Mouse (Mus musculus) heart, postnatal 4 days (tissue): ENCODE results near the gene Syt11. TPM values are rescaled to one million over a fixed set of nuclear protein-coding genes. Genes with fewer than 3 reads are reported as not detected.
"Not testable (repeated sequence)": the region's sequence is repeated elsewhere in the genome, so short reads cannot be mapped to it uniquely, and the experiment has no call there.

Experiments used
- DNase-seq: peaks from one replicate; pipeline ENCODE4 v3.0.0; 2021
- total RNA-seq, 2 experiments: library from RNA; stranded (reverse); gene quantifications; 2 replicates each; pipeline ENCODE4 v1.2.3; 2021

Syt11 gene
- total RNA-seq, 2 experiments from 2014 or later = 5.0 to 7.1 TPM

- DNase-seq = peak; percentile 75
Measured at GRCm38 (mm10) chr3:88719098-88719497, 55.9 kb downstream of the Syt11 start.

GRCm38 (mm10) chr3:88717831-88718230 lies 57.1 kb downstream of the Syt11 start:
- DNase-seq = no peak

DNA sequence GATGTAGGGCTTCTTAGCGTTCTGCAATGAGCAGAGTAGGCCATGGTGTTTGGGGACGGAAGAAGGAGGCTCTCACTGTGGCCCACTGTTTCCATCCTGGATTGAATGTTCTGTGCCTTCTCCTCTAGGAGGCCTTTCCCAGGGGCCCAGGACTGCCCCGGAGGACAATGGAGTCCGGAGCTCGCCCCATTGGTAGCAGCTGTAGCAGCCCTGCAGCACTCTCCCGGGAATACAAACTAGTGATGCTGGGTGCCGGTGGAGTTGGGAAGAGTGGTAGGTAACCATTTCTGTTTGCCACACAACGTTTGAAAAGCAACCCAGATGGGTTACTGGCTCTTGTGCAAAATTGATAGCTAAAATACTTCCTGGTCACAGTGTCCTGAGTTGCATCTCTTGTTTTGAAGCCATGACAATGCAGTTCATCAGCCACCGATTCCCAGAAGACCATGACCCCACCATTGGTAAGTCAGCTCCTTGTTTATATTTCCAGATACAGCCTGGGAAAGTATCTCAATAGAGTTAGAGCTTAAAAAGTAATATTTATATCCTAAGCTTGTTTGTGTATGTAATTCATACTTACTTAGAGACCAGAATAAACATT lies 57.7 kb downstream of the Syt11 start:
- peak; percentile 49 for DNase-seq

DNA sequence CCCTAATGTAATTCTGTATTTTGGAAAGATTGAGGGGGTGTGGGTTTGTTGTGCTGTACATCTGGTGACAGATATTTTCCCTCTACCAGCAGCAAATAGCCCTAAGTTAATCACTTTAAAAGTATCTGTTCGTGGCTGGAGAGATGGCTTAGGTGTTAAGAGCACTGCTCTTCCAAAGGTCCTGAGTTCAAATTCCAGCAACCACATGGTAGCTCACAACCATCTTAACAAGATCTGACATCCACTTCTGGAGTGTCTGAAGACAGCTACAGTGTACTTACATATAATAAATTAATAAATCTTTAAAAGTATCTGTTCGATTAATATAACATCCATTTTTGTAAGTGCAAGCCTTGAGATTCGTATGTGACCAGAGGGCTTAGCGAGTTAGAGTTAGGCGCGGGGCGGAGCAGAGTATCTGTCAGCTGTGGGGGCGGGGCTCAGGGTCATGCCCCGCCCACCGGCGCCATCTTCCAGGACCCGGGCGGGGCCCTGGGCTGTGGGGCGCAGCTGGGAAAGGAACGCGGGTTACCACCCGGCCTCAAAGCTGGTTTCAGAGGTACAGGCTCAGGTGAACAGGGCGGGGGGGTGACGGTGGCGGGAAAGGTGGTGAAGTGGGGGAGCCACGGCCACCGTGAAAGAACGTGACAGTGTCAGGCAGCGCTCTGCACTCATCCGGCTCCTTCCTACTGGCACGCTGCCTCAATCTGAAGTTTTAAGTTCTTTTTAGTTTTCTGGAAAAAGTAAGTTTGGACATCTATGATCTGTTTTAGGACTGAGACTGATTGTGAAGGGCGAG lies 58.4 kb downstream of the Syt11 start, which contains the start of gene Rit1:
Gene Rit1, plus strand, starts transcription at position 440 of the 799 bp plus-strand sequence.
- peak; percentile 90 for DNase-seq

DNA sequence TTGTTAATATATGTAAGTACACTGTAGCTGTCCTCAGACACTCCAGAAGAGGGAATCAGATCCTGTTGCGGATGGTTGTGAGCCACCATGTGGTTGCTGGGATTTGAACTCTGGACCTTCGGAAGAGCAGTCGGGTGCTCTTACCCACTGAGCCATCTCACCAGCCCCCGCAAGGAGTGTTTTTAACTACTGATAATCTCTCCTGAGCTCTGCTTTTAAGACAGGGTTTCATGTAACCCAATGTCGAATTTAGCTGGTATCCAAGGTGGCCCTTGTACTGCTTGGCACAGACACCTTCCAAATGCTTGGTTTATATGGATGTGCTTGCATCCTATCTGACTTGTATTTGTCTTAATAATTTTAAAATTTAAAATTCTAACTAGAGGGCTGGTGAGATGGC lies 59.2 kb downstream of the Syt11 start:
- not testable (repeated sequence) for DNase-seq

DNA sequence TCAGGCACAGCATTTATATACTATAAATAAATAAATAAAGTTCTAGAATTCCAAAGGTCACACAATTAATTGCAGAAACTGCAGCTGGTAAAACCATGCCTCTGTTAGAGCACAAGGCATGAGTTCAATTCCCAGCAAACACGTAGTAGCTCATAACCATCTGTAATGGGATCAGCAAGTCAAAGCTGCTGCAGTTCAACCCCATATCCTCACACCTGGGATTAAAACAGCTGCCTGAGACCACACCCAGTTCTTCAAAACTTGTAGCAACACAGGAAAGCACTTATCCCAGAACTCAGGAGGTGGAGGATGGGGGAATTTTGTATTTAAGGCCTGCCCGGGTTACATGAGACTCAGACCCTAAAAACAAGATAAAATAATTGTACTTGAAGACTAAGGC lies 60.2 kb downstream of the Syt11 start:
- DNase-seq = no peak

DNA sequence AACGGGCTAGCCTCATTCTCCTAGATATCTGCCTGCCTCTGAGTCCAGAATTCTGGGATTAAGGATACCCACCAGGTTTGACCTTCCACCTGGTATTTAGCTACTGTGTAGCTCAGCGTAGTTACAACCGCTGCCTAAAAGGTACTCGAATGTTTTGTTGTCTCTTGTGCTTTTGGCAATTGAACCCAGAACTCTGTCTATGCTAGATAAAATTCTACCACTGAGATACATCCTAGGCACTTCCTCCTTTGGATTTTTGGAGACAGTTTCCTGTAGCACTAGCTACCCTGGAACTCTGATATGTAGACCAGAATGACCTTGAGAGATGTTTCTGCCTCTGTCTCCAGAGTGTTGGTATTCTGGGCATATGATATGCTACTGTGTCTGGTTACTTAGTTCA lies 61.3 kb downstream of the Syt11 start:
- DNase-seq = no peak

- DNase-seq = no peak
Measured at GRCm38 (mm10) chr3:88701222-88701621, 73.7 kb downstream of the Syt11 start.

DNA sequence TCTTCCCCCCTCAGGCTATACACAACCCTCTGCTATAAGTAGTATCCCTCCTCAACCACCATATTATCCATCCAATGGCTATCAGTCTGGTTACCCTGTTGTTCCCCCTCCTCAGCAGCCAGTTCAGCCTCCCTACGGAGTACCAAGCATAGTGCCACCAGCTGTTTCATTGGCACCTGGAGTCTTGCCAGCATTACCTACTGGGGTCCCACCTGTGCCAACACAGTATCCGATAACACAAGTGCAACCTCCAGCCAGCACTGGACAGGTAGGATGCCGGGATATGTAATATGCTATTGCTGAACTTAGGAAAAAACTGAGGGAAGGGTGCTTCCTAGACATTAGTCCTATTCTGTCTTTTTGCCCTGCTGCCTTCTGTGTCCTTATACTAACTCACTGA lies 74.7 kb downstream of the Syt11 start:
- DNase-seq = no peak

GRCm38 (mm10) chr3:88698834-88699233 lies 76.1 kb downstream of the Syt11 start:
- no peak for DNase-seq

DNA sequence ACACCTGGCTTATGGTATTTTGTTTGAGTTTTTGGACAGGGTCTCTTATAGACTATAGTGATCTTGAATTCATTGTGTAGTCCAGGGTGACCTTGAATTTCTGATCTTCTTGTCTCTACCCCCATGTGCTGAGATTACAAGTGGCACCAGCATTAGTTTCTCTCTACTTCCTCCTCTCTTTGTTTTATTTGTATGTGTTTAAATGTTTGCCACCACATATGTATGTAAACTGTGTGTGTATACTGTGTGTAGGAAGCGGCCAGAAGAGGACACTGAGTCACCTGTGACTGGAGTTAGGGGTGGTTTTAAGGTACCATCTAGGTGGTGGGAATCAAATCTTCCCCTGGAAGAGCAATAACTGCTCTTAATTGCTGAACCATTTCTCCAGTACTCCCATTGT lies 76.9 kb downstream of the Syt11 start:
- DNase-seq = no peak

GRCm38 (mm10) chr3:88695545-88695944 lies 79.4 kb downstream of the Syt11 start:
- no peak for DNase-seq

Other genes with a start within 250 kb of the Syt11 start
- gene Mex3a, start 242.8 kb downstream of the Syt11 start, total RNA-seq = 10 to 100 TPM; 11.7 TPM
- not detected for gene Rab25, start 226.9 kb downstream of the Syt11 start, total RNA-seq
- 10 to 100 TPM; 81.9 to 89.1 TPM for gene Lamtor2, start 222.1 kb downstream of the Syt11 start, total RNA-seq
- 10 to 100 TPM; 55.3 to 60.1 TPM for gene Ubqln4, start 221.4 kb downstream of the Syt11 start, total RNA-seq
- gene Ssr2, start 199.3 kb downstream of the Syt11 start, total RNA-seq = 100 to 1,000 TPM; 145 to 152 TPM
- 100 to 1,000 TPM; 104 to 109 TPM for gene Arhgef2, start 169.2 kb downstream of the Syt11 start, total RNA-seq
- under 1 TPM in 1 of 2 experiments, not detected in 1; 0.20 TPM for gene Rxfp4, start 122.0 kb downstream of the Syt11 start, total RNA-seq
- 10 to 100 TPM; 44.9 to 49.2 TPM for gene Khdc4, start 89.4 kb downstream of the Syt11 start, total RNA-seq
- 10 to 100 TPM; 43.4 to 48.0 TPM for gene Rit1, start 58.3 kb downstream of the Syt11 start, total RNA-seq
- 10 to 100 TPM; 28.0 to 31.7 TPM for gene Gon4l, start 60.1 kb upstream of the Syt11 start, total RNA-seq
- 10 to 100 TPM; 28.5 to 29.9 TPM for gene Msto1, start 138.8 kb upstream of the Syt11 start, total RNA-seq
- gene Ash1l, start 175.5 kb upstream of the Syt11 start, total RNA-seq = 10 to 100 TPM; 42.0 to 46.8 TPM
- gene Dap3, start 176.0 kb upstream of the Syt11 start, total RNA-seq = 100 to 1,000 TPM; 102 to 114 TPM